Comparison of ENCODE assay signal across 24 mouse cellular contexts in genomic region chr13:58515635-58516034, GRCm38 (mm10).
A peak's percentile ranks its signal among the peaks of the same experiment; 100 is the strongest.
DNase-seq lines count a peak whose midpoint lies in the region; ATAC-seq and TF ChIP-seq lines count a peak whose summit lies in the region.
"Had no signal": no experiment of that assay in that cellular context is flagged by ENCODE, and none has a peak within 500 bp of the region (broad histone marks: within the 10 kb centered on the region; RNA-seq: fewer than 3 reads in every experiment).

No protein-coding gene starts in this region.

- no peaks in the 10 kb centered on the region; the same call in 1 of the 2 replicates for H3K9me3 ChIP-seq in heart, embryonic 13.5 days
- no peaks in the 10 kb centered on the region for H3K9me3 ChIP-seq in heart, embryonic 11.5 days (replicated peaks; ENCODE audit: control insufficient read depth, low read length)
- no peaks in the 10 kb centered on the region for H3K9me3 ChIP-seq in liver, embryonic 12.5 days (replicated peaks)
- no peaks in the 10 kb centered on the region for H3K9me3 ChIP-seq in MEL (replicated peaks; ENCODE audit: insufficient read depth, low read length)
- H3K9me3 ChIP-seq: embryonic facial prominence, embryonic 13.5 days; embryonic facial prominence, embryonic 15.5 days; forebrain, embryonic 10.5 days; forebrain, embryonic 12.5 days had no signal

- 81% methylated on average over 5 of the region's 5 CpGs for whole genome bisulfite sequencing in heart, embryonic 13.5 days
- WGBS in heart, embryonic 11.5 days (ENCODE audit: insufficient replicate concordance), result 81% methylated on average over 5 of the region's 5 CpGs
- 66% methylated on average over 5 of the region's 5 CpGs for WGBS in liver, embryonic 12.5 days (ENCODE audit: insufficient replicate concordance)

- no peak; a peak in 1 of 4 replicates for TF ChIP-seq POLR2A in MEL (IDR thresholded peaks at IDR 0.05; ENCODE audit: control insufficient read depth in 1 of 2, insufficient read depth in 1 of 2, low read depth in 1 of 2, low read length in 2 of 2, poor library complexity in 1 of 2)

- no peaks in the 10 kb centered on the region; the same call in 1 of the 2 replicates for H3K79me2 ChIP-seq in MEL (ENCODE audit: control insufficient read depth, insufficient read depth, low read length, poor library complexity)

- H3K9ac ChIP-seq in heart, embryonic 13.5 days, result no peak overlapping the region
- no peak overlapping the region for H3K9ac ChIP-seq in heart, embryonic 11.5 days (ENCODE audit: low read depth, low read length)
- no peak overlapping the region for H3K9ac ChIP-seq in liver, embryonic 12.5 days
- peak overlapping the region; percentile 59 for H3K9ac ChIP-seq in MEL (ENCODE audit: control insufficient read depth, low read depth, low read length, poor library complexity, severe bottlenecking)
- H3K9ac ChIP-seq: embryonic facial prominence, embryonic 13.5 days; embryonic facial prominence, embryonic 15.5 days; forebrain, embryonic 12.5 days had no signal

- peaks cover 21% of the 10 kb centered on the region for H3K4me1 ChIP-seq in heart, embryonic 13.5 days
- peaks cover 13% of the 10 kb centered on the region; the same call in 1 of the 2 replicates for H3K4me1 ChIP-seq in heart, embryonic 11.5 days (ENCODE audit: control insufficient read depth, insufficient read depth, low read length)
- peaks cover 44% of the 10 kb centered on the region for H3K4me1 ChIP-seq in liver, embryonic 12.5 days
- peaks cover 2 to 41% of the 10 kb centered on the region in 2 experiments; a peak in 3 of 4 replicates for H3K4me1 ChIP-seq in MEL (ENCODE audit: control insufficient read depth in 1 of 2, insufficient read depth in 2 of 2, low read length in 2 of 2)
- H3K4me1 ChIP-seq: embryonic facial prominence, embryonic 15.5 days; forebrain, embryonic 12.5 days had no signal

- TF ChIP-seq CTCF in MEL (IDR thresholded peaks at IDR 0.05 in 2 of 3, conservative IDR thresholded peaks at IDR 0.05 in 1 of 3; ENCODE audit: control insufficient read depth in 1 of 3, insufficient read depth in 1 of 3, low read depth in 2 of 3, low read length in 3 of 3, poor library complexity in 1 of 3, severe bottlenecking in 1 of 3), result no peak

- no peak overlapping the region for H3K4me3 ChIP-seq in heart, embryonic 13.5 days
- H3K4me3 ChIP-seq in heart, embryonic 11.5 days (ENCODE audit: low read depth, low read length), result no peak overlapping the region
- no peak overlapping the region for H3K4me3 ChIP-seq in liver, embryonic 12.5 days
- peak overlapping the region; percentile 28 to 38 for H3K4me3 ChIP-seq in MEL (ENCODE audit: control insufficient read depth in 1 of 2, insufficient read depth in 1 of 2, low read depth in 2 of 2, low read length in 2 of 2)
- H3K4me3 ChIP-seq: embryonic facial prominence, embryonic 13.5 days; embryonic facial prominence, embryonic 15.5 days; erythroblast, embryonic 14.5 days; forebrain, embryonic 10.5 days; forebrain, embryonic 12.5 days had no signal

- H3K27me3 ChIP-seq in heart, embryonic 13.5 days (replicated peaks), result no peaks in the 10 kb centered on the region
- H3K27me3 ChIP-seq in heart, embryonic 11.5 days (ENCODE audit: control insufficient read depth, insufficient read depth, low read length), result no peaks in the 10 kb centered on the region
- H3K27me3 ChIP-seq in liver, embryonic 12.5 days (replicated peaks), result peaks cover 10% of the 10 kb centered on the region; the same call in 1 of the 2 replicates
- no peaks in the 10 kb centered on the region for H3K27me3 ChIP-seq in MEL (ENCODE audit: control insufficient read depth in 1 of 2, insufficient read depth in 2 of 2, low read length in 2 of 2)
- H3K27me3 ChIP-seq: embryonic facial prominence, embryonic 13.5 days; embryonic facial prominence, embryonic 15.5 days; forebrain, embryonic 12.5 days had no signal

- H3K36me3 ChIP-seq in heart, embryonic 13.5 days, result no peaks in the 10 kb centered on the region
- no peaks in the 10 kb centered on the region for H3K36me3 ChIP-seq in heart, embryonic 11.5 days (ENCODE audit: control insufficient read depth, insufficient read depth, low read length)
- H3K36me3 ChIP-seq in liver, embryonic 12.5 days, result no peaks in the 10 kb centered on the region
- peaks cover 0 to 22% of the 10 kb centered on the region in 2 experiments; a peak in 2 of 4 replicates for H3K36me3 ChIP-seq in MEL (ENCODE audit: control insufficient read depth in 1 of 2, insufficient read depth in 2 of 2, low read length in 2 of 2)
- H3K36me3 ChIP-seq: embryonic facial prominence, embryonic 13.5 days; embryonic facial prominence, embryonic 15.5 days; forebrain, embryonic 10.5 days; forebrain, embryonic 12.5 days had no signal

- no peak for DNase-seq in liver
- DNase-seq in MEL (ENCODE audit: low read depth, low spot score), result peak; percentile 62
- DNase-seq in MEL-GATA-1-ER (ENCODE audit: extremely low read depth, low read depth), result peak; percentile 34
- DNase-seq in left cerebral cortex, postnatal 10 days (ENCODE audit: extremely low spot score in 1 of 2, low spot score in 2 of 2), result no peak
- DNase-seq: adrenal gland, adult 2 months; adrenal gland, postnatal 10 days; adrenal gland, postnatal 25 days; cerebellum, adult 11 months; cerebellum, adult 18-20 months; cerebellum, adult 8-10 months; cerebellum, adult 9-11 months; cerebellum, postnatal 14 days; cerebellum, postnatal 36 days; embryo, embryonic 11 days had no signal

- 0 out of 2 replicates have a peak overlapping the region, but pooled peaks have one; percentile 45 for H3K27ac ChIP-seq in heart, embryonic 13.5 days (replicated peaks)
- no peak overlapping the region for H3K27ac ChIP-seq in heart, embryonic 11.5 days (ENCODE audit: low read depth, low read length)
- peak overlapping the region; percentile 18; the same call in 1 of the 2 replicates for H3K27ac ChIP-seq in liver, embryonic 12.5 days
- peak overlapping the region; percentile 72 for H3K27ac ChIP-seq in MEL (ENCODE audit: control insufficient read depth, low read depth, low read length)
- H3K27ac ChIP-seq: embryonic facial prominence, embryonic 13.5 days; embryonic facial prominence, embryonic 15.5 days; forebrain, embryonic 10.5 days; forebrain, embryonic 12.5 days had no signal

- no peak for TF ChIP-seq EP300 in MEL (IDR thresholded peaks at IDR 0.05; ENCODE audit: low read depth in 1 of 2, low read length in 2 of 2)

- no peak for ATAC-seq in heart, embryonic 13.5 days (ENCODE audit: extremely low read depth, insufficient number of reproducible peaks, low FRiP score, low TSS enrichment)
- no peak for ATAC-seq in heart, embryonic 11.5 days (replicated peaks; ENCODE audit: insufficient number of reproducible peaks, low FRiP score, low TSS enrichment)
- no peak for ATAC-seq in liver, embryonic 12.5 days
- ATAC-seq: forebrain, embryonic 14.5 days; forebrain, embryonic 16.5 days had no signal

- intact Hi-C loops in left cerebral cortex, postnatal 10 days (cut with DNase I), result no loop called here

- no peak overlapping the region for H3K4me2 ChIP-seq in heart, embryonic 13.5 days
- no peak overlapping the region for H3K4me2 ChIP-seq in heart, embryonic 11.5 days
- H3K4me2 ChIP-seq in liver, embryonic 12.5 days, result no peak overlapping the region
- H3K4me2 ChIP-seq: embryonic facial prominence, embryonic 13.5 days; embryonic facial prominence, embryonic 15.5 days; forebrain, embryonic 12.5 days had no signal

- TF ChIP-seq RAD21 in MEL (IDR thresholded peaks at IDR 0.05; ENCODE audit: low read depth, low read length), result no peak

TF ChIP-seq in MEL, 35 proteins besides CTCF, POLR2A, EP300 and RAD21:
- TF ChIP-seq MXI1 (IDR thresholded peaks at IDR 0.05; ENCODE audit: low read depth, low read length) (no peak), TAL1 (IDR thresholded peaks at IDR 0.05; ENCODE audit: low read length) (peak; percentile 56)

Comparison
In these comparisons a context has a peak if more than half of its experiments do, and no peak if none do; other contexts are left out.
1. H3K4me3 ChIP-seq: peak in MEL (2 of 2); none in heart, embryonic 13.5 days (single experiment), heart, embryonic 11.5 days (single experiment) and liver, embryonic 12.5 days (single experiment).
2. DNase-seq: peak in MEL (single experiment) and MEL-GATA-1-ER (single experiment); none in liver (single experiment) and left cerebral cortex, postnatal 10 days (0 of 2).